Mouse (Mus musculus): ENCODE measurements around the gene Cdca4. TPM values are rescaled to one million over a fixed set of nuclear protein-coding genes. Genes with fewer than 3 reads are reported as not detected.

The Cdca4 gene
- polyA plus RNA-seq, 1 experiment from 2014 or later, result 31.3 TPM

- 83% methylated on average over 2 of the region's 2 CpGs for WGBS
- Histone ChIP-seq H3K27me3 (replicated peaks; ENCODE audit: control insufficient read depth, insufficient read depth, low read length) (peaks cover 25% of the 10 kb centered on the region), H3K9me3 (ENCODE audit: control insufficient read depth, low read length) (no peaks in the 10 kb centered on the region), H3K9ac (ENCODE audit: low read depth, low read length) (no peak overlapping the region), H3K27ac (ENCODE audit: low read depth, low read length) (no peak overlapping the region), H3K4me1 (ENCODE audit: control insufficient read depth, insufficient read depth, low read depth, low read length) (peaks cover 14% of the 10 kb centered on the region), H3K36me3 (ENCODE audit: control insufficient read depth, insufficient read depth, low read length) (no peaks in the 10 kb centered on the region), H3K4me3 (ENCODE audit: low read length) (no peak overlapping the region), H3K4me2 (ENCODE audit: low read length) (no peak overlapping the region)
- no peak for ATAC-seq
These were observed 42.0 kb upstream of the Cdca4 start for GRCm38 (mm10) chr12:112871272-112871671.

- Histone ChIP-seq H3K9me3 (ENCODE audit: control insufficient read depth, low read length) (no peaks in the 10 kb centered on the region), H3K9ac (ENCODE audit: low read depth, low read length) (no peak overlapping the region), H3K4me3 (ENCODE audit: low read length) (no peak overlapping the region), H3K4me1 (ENCODE audit: control insufficient read depth, insufficient read depth, low read depth, low read length) (peaks cover 11% of the 10 kb centered on the region), H3K27me3 (replicated peaks; ENCODE audit: control insufficient read depth, insufficient read depth, low read length) (peaks cover 20% of the 10 kb centered on the region), H3K4me2 (ENCODE audit: low read length) (no peak overlapping the region), H3K36me3 (ENCODE audit: control insufficient read depth, insufficient read depth, low read length) (no peaks in the 10 kb centered on the region), H3K27ac (ENCODE audit: low read depth, low read length) (no peak overlapping the region)
- no peak for ATAC-seq
- 62% methylated on average over 13 of the region's 13 CpGs for WGBS
These were observed 41.6 kb upstream of the Cdca4 start for GRCm38 (mm10) chr12:112870775-112871174.

GRCm38 (mm10) chr12:112869783-112870204 is 40.6 kb upstream of the Cdca4 start:
- H3K9me3 ChIP-seq (ENCODE audit: control insufficient read depth, low read length), result no peaks in the 10 kb centered on the region

GRCm38 (mm10) chr12:112868178-112869087 is 39.2 kb upstream of the Cdca4 start, which contains the start of gene Gpr132:
Gene Gpr132 (minus strand): TSS chr12:112868228.
- no peak within 1 kb of the TSS for H3K4me3 ChIP-seq (ENCODE audit: low read length)
- peaks cover 7% of the 10 kb centered on the region for H3K4me1 ChIP-seq (ENCODE audit: control insufficient read depth, insufficient read depth, low read depth, low read length)
- 70% methylated on average over 13 of the region's 13 CpGs for WGBS
- no peak within 1 kb of the TSS for H3K4me2 ChIP-seq (ENCODE audit: low read length)
- H3K36me3 ChIP-seq (ENCODE audit: control insufficient read depth, insufficient read depth, low read length), result no peaks in the 10 kb centered on the region
- H3K27me3 ChIP-seq (replicated peaks; ENCODE audit: control insufficient read depth, insufficient read depth, low read length), result no peaks in the 10 kb centered on the region; the same call in 1 of the 2 replicates
- H3K27ac ChIP-seq (ENCODE audit: low read depth, low read length), result no peak within 1 kb of the TSS
- H3K9ac ChIP-seq (ENCODE audit: low read depth, low read length), result no peak within 1 kb of the TSS
- H3K9me3 ChIP-seq (ENCODE audit: control insufficient read depth, low read length), result no peaks in the 10 kb centered on the region
- ATAC-seq, result no peak

More at GRCm38 (mm10) chr12:112869783-112870204, 40.6 kb upstream of the Cdca4 start:
- Histone ChIP-seq H3K9ac (ENCODE audit: low read depth, low read length) (peak overlapping the region; percentile 27; the same call in 1 of the 2 replicates), H3K4me2 (ENCODE audit: low read length) (peak overlapping the region; percentile 46), H3K27ac (ENCODE audit: low read depth, low read length) (no peak overlapping the region), H3K4me3 (ENCODE audit: low read length) (no peak overlapping the region), H3K36me3 (ENCODE audit: control insufficient read depth, insufficient read depth, low read length) (no peaks in the 10 kb centered on the region), H3K4me1 (ENCODE audit: control insufficient read depth, insufficient read depth, low read depth, low read length) (peaks cover 11% of the 10 kb centered on the region), H3K27me3 (replicated peaks; ENCODE audit: control insufficient read depth, insufficient read depth, low read length) (peaks cover 11% of the 10 kb centered on the region)
- WGBS, result 14% methylated on average over 16 of the region's 16 CpGs
- ATAC-seq, result no peak

GRCm38 (mm10) chr12:112867106-112867674 is 38.0 kb upstream of the Cdca4 start:
- Histone ChIP-seq H3K36me3 (ENCODE audit: control insufficient read depth, insufficient read depth, low read length) (no peaks in the 10 kb centered on the region), H3K27me3 (replicated peaks; ENCODE audit: control insufficient read depth, insufficient read depth, low read length) (no peaks in the 10 kb centered on the region; the same call in 1 of the 2 replicates), H3K27ac (ENCODE audit: low read depth, low read length) (no peak overlapping the region), H3K9ac (ENCODE audit: low read depth, low read length) (no peak overlapping the region), H3K4me1 (ENCODE audit: control insufficient read depth, insufficient read depth, low read depth, low read length) (peaks cover 7% of the 10 kb centered on the region), H3K4me2 (ENCODE audit: low read length) (no peak overlapping the region), H3K9me3 (ENCODE audit: control insufficient read depth, low read length) (no peaks in the 10 kb centered on the region), H3K4me3 (ENCODE audit: low read length) (no peak overlapping the region)
- 81% methylated on average over 7 of the region's 7 CpGs for WGBS
- ATAC-seq, result no peak

- H3K4me2 ChIP-seq (ENCODE audit: low read length), result no peak overlapping the region
- no peak overlapping the region for H3K27ac ChIP-seq (ENCODE audit: low read depth, low read length)
- WGBS, result 72% methylated on average over 8 of the region's 8 CpGs
- H3K9ac ChIP-seq (ENCODE audit: low read depth, low read length), result no peak overlapping the region
- H3K9me3 ChIP-seq (ENCODE audit: control insufficient read depth, low read length), result no peaks in the 10 kb centered on the region
- no peak for ATAC-seq
- H3K27me3 ChIP-seq (replicated peaks; ENCODE audit: control insufficient read depth, insufficient read depth, low read length), result no peaks in the 10 kb centered on the region; the same call in 1 of the 2 replicates
- H3K4me3 ChIP-seq (ENCODE audit: low read length), result no peak overlapping the region
- H3K4me1 ChIP-seq (ENCODE audit: control insufficient read depth, insufficient read depth, low read depth, low read length), result peaks cover 7% of the 10 kb centered on the region
- no peaks in the 10 kb centered on the region for H3K36me3 ChIP-seq (ENCODE audit: control insufficient read depth, insufficient read depth, low read length)
These were observed 37.4 kb upstream of the Cdca4 start for GRCm38 (mm10) chr12:112866467-112867080.

- H3K4me2 ChIP-seq (ENCODE audit: low read length), result no peak overlapping the region
- H3K4me1 ChIP-seq (ENCODE audit: control insufficient read depth, insufficient read depth, low read depth, low read length), result peaks cover 6% of the 10 kb centered on the region
- no peaks in the 10 kb centered on the region for H3K27me3 ChIP-seq (replicated peaks; ENCODE audit: control insufficient read depth, insufficient read depth, low read length)
- ATAC-seq, result no peak
- H3K9me3 ChIP-seq (ENCODE audit: control insufficient read depth, low read length), result no peaks in the 10 kb centered on the region
- no peak overlapping the region for H3K27ac ChIP-seq (ENCODE audit: low read depth, low read length)
- no peak overlapping the region for H3K9ac ChIP-seq (ENCODE audit: low read depth, low read length)
- no peak overlapping the region for H3K4me3 ChIP-seq (ENCODE audit: low read length)
- 90% methylated on average over 7 of the region's 7 CpGs for WGBS
- H3K36me3 ChIP-seq (ENCODE audit: control insufficient read depth, insufficient read depth, low read length), result no peaks in the 10 kb centered on the region
These were observed 35.6 kb upstream of the Cdca4 start for GRCm38 (mm10) chr12:112864804-112865203.

GRCm38 (mm10) chr12:112861911-112862321 is 32.7 kb upstream of the Cdca4 start:
- H3K36me3 ChIP-seq (ENCODE audit: control insufficient read depth, insufficient read depth, low read length), result no peaks in the 10 kb centered on the region
- ATAC-seq, result no peak
- WGBS, result 56% methylated on average over 9 of the region's 9 CpGs

GRCm38 (mm10) chr12:112860765-112861164 is 31.5 kb upstream of the Cdca4 start:
- Histone ChIP-seq H3K36me3 (ENCODE audit: control insufficient read depth, insufficient read depth, low read length) (no peaks in the 10 kb centered on the region), H3K9ac (ENCODE audit: low read depth, low read length) (no peak overlapping the region), H3K27ac (ENCODE audit: low read depth, low read length) (no peak overlapping the region), H3K27me3 (replicated peaks; ENCODE audit: control insufficient read depth, insufficient read depth, low read length) (no peaks in the 10 kb centered on the region; the same call in 1 of the 2 replicates), H3K4me2 (ENCODE audit: low read length) (no peak overlapping the region), H3K4me1 (ENCODE audit: control insufficient read depth, insufficient read depth, low read depth, low read length) (no peaks in the 10 kb centered on the region), H3K9me3 (ENCODE audit: control insufficient read depth, low read length) (no peaks in the 10 kb centered on the region), H3K4me3 (ENCODE audit: low read length) (no peak overlapping the region)
- no peak for ATAC-seq
- WGBS, result 81% methylated on average over 7 of the region's 7 CpGs

More at GRCm38 (mm10) chr12:112861911-112862321, 32.7 kb upstream of the Cdca4 start:
- no peak overlapping the region for H3K27ac ChIP-seq (ENCODE audit: low read depth, low read length)
- no peak overlapping the region for H3K9ac ChIP-seq (ENCODE audit: low read depth, low read length)
- H3K27me3 ChIP-seq (replicated peaks; ENCODE audit: control insufficient read depth, insufficient read depth, low read length), result no peaks in the 10 kb centered on the region; the same call in 1 of the 2 replicates
- no peak overlapping the region for H3K4me3 ChIP-seq (ENCODE audit: low read length)
- no peaks in the 10 kb centered on the region for H3K9me3 ChIP-seq (ENCODE audit: control insufficient read depth, low read length)
- no peaks in the 10 kb centered on the region for H3K4me1 ChIP-seq (ENCODE audit: control insufficient read depth, insufficient read depth, low read depth, low read length)
- H3K4me2 ChIP-seq (ENCODE audit: low read length), result no peak overlapping the region

All from hindbrain, embryonic 16.5 days (tissue).